Mouse (Mus musculus): Measurements from ENCODE around the gene Trio.

DNA sequence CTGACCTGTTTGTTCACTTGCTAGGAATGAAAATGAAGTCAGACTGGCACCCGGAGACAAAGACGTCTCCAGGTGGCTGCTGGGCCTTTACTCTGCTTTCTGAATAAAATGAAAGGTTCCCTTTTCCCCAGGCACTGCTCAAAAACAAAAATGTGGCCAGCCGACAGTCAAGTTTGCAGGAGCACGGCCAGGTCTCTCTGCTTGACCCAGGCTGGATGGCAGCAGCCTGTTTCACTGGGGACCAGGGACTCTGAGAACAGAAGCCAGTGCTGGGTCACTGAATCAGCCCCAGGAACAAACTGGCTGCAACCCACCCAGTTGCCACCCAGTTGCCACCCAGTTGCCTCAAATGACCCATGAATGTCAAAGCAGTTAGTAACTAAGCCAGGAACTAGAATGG is 159.2 kb downstream of the Trio start:
- TF ChIP-seq POLR2A (IDR thresholded peaks at IDR 0.05; ENCODE audit: insufficient read length, low read depth) (no peak), CEBPB (IDR thresholded peaks at IDR 0.05; ENCODE audit: insufficient read depth, poor library complexity, severe bottlenecking) (no peak), POLR2AphosphoS2 (IDR thresholded peaks at IDR 0.05; ENCODE audit: insufficient read length, low read depth) (no peak)

All from myocyte (in vitro differentiated cells).